Mouse (Mus musculus) liver, embryonic 13.5 days (tissue): ENCODE results near the gene Polr2c. TPM values are rescaled to one million over a fixed set of nuclear protein-coding genes. Genes with fewer than 3 reads are reported as not detected.

Source experiments
- ATAC-seq: fragments of 200-750 bp; cut with Nextera tagmentation; 2 replicates; pipeline ENCODE4 v1.8.0; 2017; ENCODE audit warnings: low read depth, mild to moderate bottlenecking, moderate number of reproducible peaks, moderate library complexity
- DNase-seq: peaks from one replicate; pipeline ENCODE4 v3.0.0; 2022
- H3K27ac ChIP-seq: fragments of 300-500 bp; sonication (generic); 2 replicates; pipeline ENCODE4 v1.5.1; 2015; ENCODE audit warnings: moderate library complexity, mild to moderate bottlenecking, inconsistent platforms
- H3K27me3 ChIP-seq: fragments of 300-500 bp; sonication (generic); 2 replicates; pipeline ENCODE4 v1.6.1; 2015; ENCODE audit warnings: mild to moderate bottlenecking, inconsistent platforms
- H3K36me3 ChIP-seq: fragments of 300-500 bp; sonication (generic); 2 replicates; pipeline ENCODE4 v1.6.1; 2015; ENCODE audit warnings: mild to moderate bottlenecking, inconsistent platforms
- H3K4me1 ChIP-seq: fragments of 300-500 bp; sonication (generic); replicated peaks from 2 replicates; pipeline ENCODE4 v1.6.1; 2015; ENCODE audit warnings: inconsistent platforms
- H3K4me2 ChIP-seq: fragments of 300-500 bp; sonication (generic); 2 replicates; pipeline ENCODE4 v1.6.1; 2015; ENCODE audit warnings: inconsistent platforms, mild to moderate bottlenecking, moderate library complexity
- H3K4me3 ChIP-seq: fragments of 300-500 bp; sonication (generic); replicated peaks from 2 replicates; pipeline ENCODE4 v1.5.1; 2015; ENCODE audit warnings: mild to moderate bottlenecking, inconsistent platforms
- H3K9ac ChIP-seq: fragments of 300-500 bp; sonication (generic); 2 replicates; pipeline ENCODE4 v1.6.1; 2015; ENCODE audit warnings: mild to moderate bottlenecking, inconsistent platforms
- H3K9me3 ChIP-seq: fragments of 300-500 bp; sonication (generic); replicated peaks from 2 replicates; pipeline ENCODE4 v1.6.1; 2016; ENCODE audit warnings: inconsistent platforms
- WGBS: fragments of 180-500 bp; shearing (Covaris S2); methylation state at CpG from one replicate; pipeline ENCODE4 v1.1.7; 2015; ENCODE audit not compliant: insufficient replicate concordance; 5-methylcytosine and 5-hydroxymethylcytosine counted together
- polyA plus RNA-seq: library from polyadenylated mRNA; unstranded; fragments of >200 nt; fragmentation: Nextera tagmentation; extraction: Ambion mirVana; gene quantifications from 2 replicates; pipeline ENCODE4 v1.2.1, GENCODE M21; 2015

Gene Polr2c
- polyA plus RNA-seq, 1 experiment from 2014 or later: 94.5 TPM

GRCm38 (mm10) chr8:94914256-94914655 lies 57.0 kb downstream of the Polr2c start:
- Histone ChIP-seq H3K4me1 (peaks cover 58% of the 10 kb centered on the region), H3K36me3 (no peaks in the 10 kb centered on the region), H3K9ac (no peak overlapping the region), H3K27me3 (peaks cover 52% of the 10 kb centered on the region), H3K4me2 (no peak overlapping the region), H3K4me3 (no peak overlapping the region), H3K27ac (no peak overlapping the region), H3K9me3 (no peaks in the 10 kb centered on the region)
- 73% methylated on average over 6 of the region's 6 CpGs for WGBS
- ATAC-seq: no peak
- no peak for DNase-seq

GRCm38 (mm10) chr8:94914701-94915101 lies 57.5 kb downstream of the Polr2c start:
- Histone ChIP-seq H3K4me2 (no peak overlapping the region), H3K9ac (no peak overlapping the region), H3K27ac (no peak overlapping the region), H3K9me3 (no peaks in the 10 kb centered on the region), H3K27me3 (peaks cover 52% of the 10 kb centered on the region), H3K36me3 (no peaks in the 10 kb centered on the region), H3K4me3 (no peak overlapping the region), H3K4me1 (peaks cover 60% of the 10 kb centered on the region)
- 75% methylated on average over 3 of the region's 3 CpGs for WGBS
- DNase-seq (no peak), ATAC-seq (no peak)

GRCm38 (mm10) chr8:94916311-94916959 lies 59.2 kb downstream of the Polr2c start:
- WGBS: 28% methylated on average over 9 of the region's 9 CpGs
- H3K4me3 ChIP-seq: peak overlapping the region; percentile 72
- no peaks in the 10 kb centered on the region for H3K36me3 ChIP-seq
- H3K27me3 ChIP-seq: peaks cover 50% of the 10 kb centered on the region
- peaks cover 69% of the 10 kb centered on the region for H3K4me1 ChIP-seq
- DNase-seq (no peak), ATAC-seq (no peak)
- no peak overlapping the region for H3K27ac ChIP-seq
- H3K9ac ChIP-seq: peak overlapping the region; percentile 77
- H3K9me3 ChIP-seq: no peaks in the 10 kb centered on the region
- peak overlapping the region; percentile 96 for H3K4me2 ChIP-seq

- Histone ChIP-seq H3K4me3 (peak overlapping the region; percentile 72), H3K36me3 (no peaks in the 10 kb centered on the region), H3K27ac (no peak overlapping the region), H3K9me3 (no peaks in the 10 kb centered on the region), H3K4me2 (peak overlapping the region; percentile 96), H3K27me3 (peaks cover 47% of the 10 kb centered on the region), H3K4me1 (peaks cover 73% of the 10 kb centered on the region), H3K9ac (peak overlapping the region; percentile 77)
- 6% methylated on average over 10 of the region's 10 CpGs for WGBS
- ATAC-seq: peak; percentile 1; the same call in 1 of the 2 replicates
- no peak for DNase-seq
Measured at GRCm38 (mm10) chr8:94916960-94917324, 59.7 kb downstream of the Polr2c start.

- Histone ChIP-seq H3K27me3 (peaks cover 43% of the 10 kb centered on the region), H3K4me3 (peak overlapping the region; percentile 72), H3K4me2 (peak overlapping the region; percentile 96), H3K36me3 (no peaks in the 10 kb centered on the region), H3K9me3 (no peaks in the 10 kb centered on the region), H3K4me1 (peaks cover 77% of the 10 kb centered on the region), H3K27ac (peak overlapping the region; percentile 39), H3K9ac (peak overlapping the region; percentile 77)
- under 1% methylated on average over 27 of the region's 27 CpGs for WGBS
- peak; percentile 85 for ATAC-seq
- peak; percentile 80 for DNase-seq
Measured at GRCm38 (mm10) chr8:94917352-94917751, 60.1 kb downstream of the Polr2c start.

- Histone ChIP-seq H3K4me3 (peak within 1 kb of the TSS; percentile 72), H3K4me2 (peak within 1 kb of the TSS; percentile 96), H3K9me3 (no peaks in the 10 kb centered on the region), H3K36me3 (no peaks in the 10 kb centered on the region), H3K9ac (peak within 1 kb of the TSS; percentile 77), H3K4me1 (peaks cover 81% of the 10 kb centered on the region), H3K27ac (peak within 1 kb of the TSS; percentile 39), H3K27me3 (peaks cover 36% of the 10 kb centered on the region)
- DNase-seq (no peak), ATAC-seq (peak; percentile 33)
- 2% methylated on average over 49 of the region's 51 CpGs for WGBS
Measured at GRCm38 (mm10) chr8:94917851-94918495, 60.7 kb downstream of the Polr2c start, which contains the start of gene Ccdc102a. Ccdc102a (minus strand) TSS chr8:94918098.

- H3K4me1 ChIP-seq: peaks cover 85% of the 10 kb centered on the region
Measured at GRCm38 (mm10) chr8:94919256-94919655, 62.0 kb downstream of the Polr2c start.

GRCm38 (mm10) chr8:94922176-94922575 lies 64.9 kb downstream of the Polr2c start:
- Histone ChIP-seq H3K9ac (0 out of 2 replicates have a peak overlapping the region, but pooled peaks have one; percentile 54), H3K4me3 (no peak overlapping the region), H3K4me1 (peaks cover 60% of the 10 kb centered on the region), H3K27me3 (peaks cover 8% of the 10 kb centered on the region), H3K36me3 (no peaks in the 10 kb centered on the region), H3K9me3 (no peaks in the 10 kb centered on the region), H3K4me2 (peak overlapping the region; percentile 46; the same call in 1 of the 2 replicates), H3K27ac (peak overlapping the region; percentile 73)
- WGBS: 38% methylated on average over 6 of the region's 6 CpGs
- no peak for ATAC-seq
- DNase-seq: no peak

More at GRCm38 (mm10) chr8:94919256-94919655, 62.0 kb downstream of the Polr2c start:
- Histone ChIP-seq H3K9me3 (no peaks in the 10 kb centered on the region), H3K27me3 (peaks cover 24% of the 10 kb centered on the region), H3K27ac (no peak overlapping the region), H3K4me2 (no peak overlapping the region), H3K36me3 (no peaks in the 10 kb centered on the region), H3K9ac (no peak overlapping the region), H3K4me3 (no peak overlapping the region)
- no peak for DNase-seq
- no peak for ATAC-seq

- DNase-seq: peak; percentile 40
- Histone ChIP-seq H3K9ac (peak overlapping the region; percentile 54; the same call in 1 of the 2 replicates), H3K27ac (peak overlapping the region; percentile 73), H3K4me1 (peaks cover 56% of the 10 kb centered on the region), H3K4me2 (peak overlapping the region; percentile 46), H3K36me3 (no peaks in the 10 kb centered on the region), H3K9me3 (no peaks in the 10 kb centered on the region), H3K27me3 (peaks cover 8% of the 10 kb centered on the region), H3K4me3 (no peak overlapping the region)
- 3% methylated on average over 8 of the region's 8 CpGs for WGBS
- ATAC-seq: peak; percentile 80
Measured at GRCm38 (mm10) chr8:94922602-94923001, 65.4 kb downstream of the Polr2c start.
